9 mouse cellular contexts compared by ENCODE assay signal in the genomic region with DNA sequence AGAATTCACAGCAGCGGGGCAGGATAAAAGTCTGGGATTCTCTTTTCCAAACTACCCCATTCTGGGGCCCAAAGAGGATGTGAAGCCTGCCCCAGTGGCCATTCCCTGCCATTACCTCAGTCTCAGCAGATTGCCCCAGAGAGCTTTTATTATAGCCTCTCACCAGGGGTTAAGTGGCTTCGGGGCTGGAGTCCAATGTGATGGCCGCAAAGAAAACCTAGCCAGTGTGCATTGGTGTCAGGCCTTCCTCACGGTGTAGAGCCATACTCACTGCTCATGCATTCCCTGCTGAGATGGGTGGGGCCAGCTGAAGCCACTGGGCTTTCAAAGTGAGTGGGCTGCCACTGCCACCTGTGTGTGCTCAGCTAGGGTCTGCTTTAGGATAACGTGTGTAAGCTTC.
DNase-seq lines count a peak whose midpoint lies in the region; ATAC-seq lines count a peak whose summit lies in the region.
"Had no signal": no experiment of that assay in that cellular context is flagged by ENCODE, and none has a peak within 500 bp of the region (broad histone marks: within the 10 kb centered on the region; RNA-seq: fewer than 3 reads in every experiment).

No protein-coding gene starts in this region.

- 0 out of 2 replicates have a peak overlapping the region, but pooled peaks have one; percentile 5 for H3K27ac ChIP-seq in hindbrain, embryonic 13.5 days
- no peak overlapping the region for H3K27ac ChIP-seq in hindbrain, embryonic 14.5 days
- no peak overlapping the region for H3K27ac ChIP-seq in midbrain, embryonic 11.5 days (ENCODE audit: low read depth, low read length)
- no peak overlapping the region for H3K27ac ChIP-seq in midbrain, embryonic 16.5 days (ENCODE audit: low read length)
- no peak overlapping the region for H3K27ac ChIP-seq in embryonic facial prominence, embryonic 10.5 days (replicated peaks)
- no peak overlapping the region for H3K27ac ChIP-seq in forebrain, embryonic 12.5 days
- H3K27ac ChIP-seq: liver, embryonic 15.5 days had no signal

- peak overlapping the region; percentile 39; the same call in 1 of the 2 replicates for H3K9ac ChIP-seq in hindbrain, embryonic 13.5 days
- H3K9ac ChIP-seq in hindbrain, embryonic 14.5 days: no peak overlapping the region
- H3K9ac ChIP-seq in midbrain, embryonic 11.5 days (ENCODE audit: low read length): no peak overlapping the region
- H3K9ac ChIP-seq in midbrain, embryonic 16.5 days (ENCODE audit: low read depth, low read length): no peak overlapping the region
- H3K9ac ChIP-seq in forebrain, embryonic 12.5 days: no peak overlapping the region
- H3K9ac ChIP-seq: liver, embryonic 15.5 days had no signal

- no peaks in the 10 kb centered on the region for H3K27me3 ChIP-seq in hindbrain, embryonic 13.5 days
- no peaks in the 10 kb centered on the region for H3K27me3 ChIP-seq in hindbrain, embryonic 14.5 days (ENCODE audit: control insufficient read depth, insufficient read depth, low read length)
- H3K27me3 ChIP-seq in midbrain, embryonic 11.5 days (ENCODE audit: control insufficient read depth, insufficient read depth, low read length): no peaks in the 10 kb centered on the region
- no peaks in the 10 kb centered on the region for H3K27me3 ChIP-seq in midbrain, embryonic 16.5 days (ENCODE audit: control insufficient read depth, insufficient read depth, low read depth, low read length)
- no peaks in the 10 kb centered on the region for H3K27me3 ChIP-seq in embryonic facial prominence, embryonic 10.5 days (replicated peaks; ENCODE audit: low read depth, poor library complexity, severe bottlenecking)
- peaks cover 10% of the 10 kb centered on the region for H3K27me3 ChIP-seq in forebrain, embryonic 12.5 days

- H3K4me1 ChIP-seq in hindbrain, embryonic 13.5 days (replicated peaks): peaks cover 62% of the 10 kb centered on the region
- peaks cover 44% of the 10 kb centered on the region for H3K4me1 ChIP-seq in hindbrain, embryonic 14.5 days (replicated peaks; ENCODE audit: control insufficient read depth, insufficient read depth, low read length)
- peaks cover 36% of the 10 kb centered on the region for H3K4me1 ChIP-seq in midbrain, embryonic 11.5 days (ENCODE audit: control insufficient read depth, insufficient read depth, low read length)
- peaks cover 36% of the 10 kb centered on the region for H3K4me1 ChIP-seq in midbrain, embryonic 16.5 days (ENCODE audit: control insufficient read depth, insufficient read depth, low read length)
- H3K4me1 ChIP-seq in embryonic facial prominence, embryonic 10.5 days: peaks cover 68% of the 10 kb centered on the region
- peaks cover 62% of the 10 kb centered on the region for H3K4me1 ChIP-seq in forebrain, embryonic 12.5 days

- H3K9me3 ChIP-seq in hindbrain, embryonic 13.5 days: no peaks in the 10 kb centered on the region
- H3K9me3 ChIP-seq in hindbrain, embryonic 14.5 days (ENCODE audit: control insufficient read depth, low read length): no peaks in the 10 kb centered on the region
- no peaks in the 10 kb centered on the region for H3K9me3 ChIP-seq in midbrain, embryonic 11.5 days (ENCODE audit: control insufficient read depth, low read length)
- no peaks in the 10 kb centered on the region for H3K9me3 ChIP-seq in midbrain, embryonic 16.5 days (replicated peaks; ENCODE audit: control insufficient read depth, low read length, poor library complexity, severe bottlenecking)
- no peaks in the 10 kb centered on the region for H3K9me3 ChIP-seq in embryonic facial prominence, embryonic 10.5 days
- no peaks in the 10 kb centered on the region for H3K9me3 ChIP-seq in forebrain, embryonic 12.5 days
- H3K9me3 ChIP-seq: liver, embryonic 15.5 days had no signal

- DNase-seq in hindbrain, embryonic 14.5 days (ENCODE audit: low spot score): no peak
- peak; percentile 91 for DNase-seq in midbrain, embryonic 11.5 days (ENCODE audit: low spot score, missing footprints)
- peak; percentile 40 for DNase-seq in embryonic facial prominence, embryonic 10.5 days (ENCODE audit: low spot score)
- peak; percentile 60 for DNase-seq in retina, postnatal 1 day
- DNase-seq in adrenal gland, postnatal 36 days: no peak

- no peak overlapping the region for H3K4me2 ChIP-seq in hindbrain, embryonic 13.5 days
- H3K4me2 ChIP-seq in hindbrain, embryonic 14.5 days (replicated peaks): no peak overlapping the region
- H3K4me2 ChIP-seq in midbrain, embryonic 11.5 days: no peak overlapping the region
- H3K4me2 ChIP-seq in midbrain, embryonic 16.5 days (ENCODE audit: low read length): no peak overlapping the region
- H3K4me2 ChIP-seq in forebrain, embryonic 12.5 days: no peak overlapping the region
- H3K4me2 ChIP-seq: liver, embryonic 15.5 days had no signal

- no peak overlapping the region for H3K4me3 ChIP-seq in hindbrain, embryonic 13.5 days
- no peak overlapping the region for H3K4me3 ChIP-seq in hindbrain, embryonic 14.5 days (replicated peaks; ENCODE audit: low read length)
- no peak overlapping the region for H3K4me3 ChIP-seq in midbrain, embryonic 11.5 days (ENCODE audit: low read depth, low read length)
- no peak overlapping the region for H3K4me3 ChIP-seq in midbrain, embryonic 16.5 days (ENCODE audit: low read depth, low read length)
- no peak overlapping the region for H3K4me3 ChIP-seq in embryonic facial prominence, embryonic 10.5 days
- no peak overlapping the region for H3K4me3 ChIP-seq in forebrain, embryonic 12.5 days (replicated peaks)
- H3K4me3 ChIP-seq: liver, embryonic 15.5 days had no signal

- H3K36me3 ChIP-seq in hindbrain, embryonic 13.5 days: no peaks in the 10 kb centered on the region; the same call in 1 of the 2 replicates
- no peaks in the 10 kb centered on the region for H3K36me3 ChIP-seq in hindbrain, embryonic 14.5 days (replicated peaks; ENCODE audit: control insufficient read depth, insufficient read depth)
- H3K36me3 ChIP-seq in midbrain, embryonic 11.5 days (ENCODE audit: control insufficient read depth, insufficient read depth, low read length): no peaks in the 10 kb centered on the region
- no peaks in the 10 kb centered on the region; the same call in 1 of the 2 replicates for H3K36me3 ChIP-seq in midbrain, embryonic 16.5 days (ENCODE audit: control insufficient read depth, insufficient read depth, low read length)
- H3K36me3 ChIP-seq in embryonic facial prominence, embryonic 10.5 days (replicated peaks): peaks cover 28% of the 10 kb centered on the region
- H3K36me3 ChIP-seq in forebrain, embryonic 12.5 days (replicated peaks): peaks cover 9% of the 10 kb centered on the region; the same call in 1 of the 2 replicates
- H3K36me3 ChIP-seq: liver, embryonic 15.5 days had no signal

- ATAC-seq in hindbrain, embryonic 13.5 days (ENCODE audit: low FRiP score): no peak
- ATAC-seq in hindbrain, embryonic 14.5 days (ENCODE audit: low FRiP score): no peak
- no peak for ATAC-seq in midbrain, embryonic 11.5 days (ENCODE audit: low FRiP score)
- no peak for ATAC-seq in midbrain, embryonic 16.5 days
- no peak; the same call in 1 of the 2 replicates for ATAC-seq in forebrain, embryonic 12.5 days (ENCODE audit: low FRiP score)

- 21% methylated on average over 5 of the region's 5 CpGs for WGBS in hindbrain, embryonic 13.5 days
- WGBS in hindbrain, embryonic 14.5 days: 26% methylated on average over 5 of the region's 5 CpGs
- WGBS in midbrain, embryonic 11.5 days: 22% methylated on average over 5 of the region's 5 CpGs
- WGBS in midbrain, embryonic 16.5 days: 21% methylated on average over 5 of the region's 5 CpGs
- 37% methylated on average over 5 of the region's 5 CpGs for WGBS in embryonic facial prominence, embryonic 10.5 days
- WGBS in forebrain, embryonic 12.5 days: 14% methylated on average over 5 of the region's 5 CpGs

Comparison
In these comparisons a context has a peak if more than half of its experiments do, and no peak if none do; other contexts are left out.
1. DNase-seq: peak in midbrain, embryonic 11.5 days (single experiment), embryonic facial prominence, embryonic 10.5 days (single experiment) and retina, postnatal 1 day (single experiment); none in hindbrain, embryonic 14.5 days (single experiment) and adrenal gland, postnatal 36 days (0 of 2).